Mouse (Mus musculus) ovary, postnatal 14 days (tissue): ENCODE results near the gene Alkbh7.

Experiments used
- DNase-seq: peaks from one replicate; pipeline ENCODE4 v3.0.0; 2022; ENCODE audit warnings: low spot score

Gene Alkbh7

GRCm38 (mm10) chr17:56986105-56986805 lies 10.9 kb upstream of the Alkbh7 start:
- no peak for DNase-seq

GRCm38 (mm10) chr17:56988441-56988840 lies 8.7 kb upstream of the Alkbh7 start:
- no peak for DNase-seq

GRCm38 (mm10) chr17:56988921-56989430 lies 8.2 kb upstream of the Alkbh7 start:
- no peak for DNase-seq

GRCm38 (mm10) chr17:56989467-56990114 lies 7.5 kb upstream of the Alkbh7 start:
- DNase-seq: no peak

GRCm38 (mm10) chr17:56990115-56990746 lies 6.9 kb upstream of the Alkbh7 start, which contains the start of gene Clpp:
Clpp (plus strand) TSS chr17:56990305.
- DNase-seq: peak; percentile 81

- DNase-seq: no peak
Observed at GRCm38 (mm10) chr17:56990966-56991365, 6.2 kb upstream of the Alkbh7 start.

GRCm38 (mm10) chr17:56995046-56995445 lies 2.1 kb upstream of the Alkbh7 start:
- no peak for DNase-seq

- DNase-seq: no peak
Observed at GRCm38 (mm10) chr17:56996506-56996905, 633 bp upstream of the Alkbh7 start.

- DNase-seq: no peak
Observed at GRCm38 (mm10) chr17:56999414-56999813, 2.3 kb downstream of the Alkbh7 start.

- no peak for DNase-seq
Observed at GRCm38 (mm10) chr17:56999968-57000609, 3.0 kb downstream of the Alkbh7 start, which contains the start of gene Pspn. Pspn (minus strand) TSS chr17:57000018.

GRCm38 (mm10) chr17:57001228-57001627 lies 4.1 kb downstream of the Alkbh7 start:
- no peak for DNase-seq

- no peak for DNase-seq
Observed at GRCm38 (mm10) chr17:57003994-57004393, 6.9 kb downstream of the Alkbh7 start.

GRCm38 (mm10) chr17:57007137-57007905 lies 10.2 kb downstream of the Alkbh7 start:
- DNase-seq: no peak

- no peak for DNase-seq
Observed at GRCm38 (mm10) chr17:57010911-57011235, 13.7 kb downstream of the Alkbh7 start.

GRCm38 (mm10) chr17:57011236-57012141 lies 14.3 kb downstream of the Alkbh7 start, which contains the start of the genes Gtf2f1 and Gm17949:
Gtf2f1 (minus strand) TSS chr17:57011288.
Gm17949 (plus strand) TSS chr17:57011469.
- DNase-seq: peak; percentile 87

- no peak for DNase-seq
Observed at GRCm38 (mm10) chr17:57012245-57012795, 15.2 kb downstream of the Alkbh7 start.

GRCm38 (mm10) chr17:57019693-57020092 lies 22.6 kb downstream of the Alkbh7 start:
- no peak for DNase-seq

- no peak for DNase-seq
Observed at GRCm38 (mm10) chr17:57020960-57021359, 23.8 kb downstream of the Alkbh7 start.

- DNase-seq: no peak
Observed at GRCm38 (mm10) chr17:57027471-57027870, 30.3 kb downstream of the Alkbh7 start.

- no peak for DNase-seq
Observed at GRCm38 (mm10) chr17:57029691-57030090, 32.6 kb downstream of the Alkbh7 start.
